Mouse (Mus musculus): Measurements from ENCODE around the gene Nf2.

Nf2 gene

GRCm38 (mm10) chr11:4740785-4741184, 108.6 kb downstream of the Nf2 start:
- DNase-seq = no peak

DNA sequence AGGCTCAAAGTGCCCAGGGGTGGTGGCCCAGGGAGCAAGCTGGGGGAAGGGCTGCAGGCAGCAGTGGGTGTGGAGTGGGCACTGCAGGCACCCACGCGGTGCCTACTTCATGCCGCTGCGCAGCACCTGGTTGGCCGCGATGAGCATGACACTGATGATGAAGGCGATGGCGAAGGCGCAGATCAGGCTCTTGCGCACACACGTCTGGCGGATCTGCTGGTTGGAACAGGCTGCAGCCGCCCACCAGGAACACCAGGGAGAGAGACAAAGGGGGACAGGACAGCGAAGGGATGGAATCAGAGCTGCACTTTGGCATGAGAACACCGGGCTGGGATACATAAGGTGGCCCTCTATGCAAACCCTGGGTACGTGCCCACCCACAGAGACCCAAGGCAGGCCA, 110.6 kb downstream of the Nf2 start:
- DNase-seq = peak; percentile 40

- DNase-seq = no peak
These were observed 111.7 kb downstream of the Nf2 start for GRCm38 (mm10) chr11:4737682-4738081.

- no peak for DNase-seq
These were observed 113.0 kb downstream of the Nf2 start for GRCm38 (mm10) chr11:4736355-4736754.

DNA sequence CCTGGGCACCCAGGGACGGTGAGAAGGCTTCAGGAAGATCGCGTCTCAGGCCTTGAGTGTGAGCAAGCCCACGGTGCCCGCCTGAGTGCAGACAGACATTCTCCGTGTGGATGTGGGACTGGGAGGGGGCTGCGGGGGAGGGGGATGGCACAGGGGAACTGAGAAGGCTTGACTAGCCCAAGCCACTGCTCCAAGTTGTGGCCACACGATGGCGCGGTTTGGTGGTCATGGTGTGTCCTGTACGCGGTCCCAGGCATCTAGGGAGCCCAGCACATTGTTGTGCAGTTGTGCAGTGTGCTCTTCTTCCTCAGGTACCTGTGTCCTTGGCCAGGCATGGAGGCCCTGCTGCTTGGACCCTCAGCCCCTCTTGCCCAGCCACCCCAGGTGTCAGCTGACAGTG, 115.2 kb downstream of the Nf2 start:
- no peak for DNase-seq

DNA sequence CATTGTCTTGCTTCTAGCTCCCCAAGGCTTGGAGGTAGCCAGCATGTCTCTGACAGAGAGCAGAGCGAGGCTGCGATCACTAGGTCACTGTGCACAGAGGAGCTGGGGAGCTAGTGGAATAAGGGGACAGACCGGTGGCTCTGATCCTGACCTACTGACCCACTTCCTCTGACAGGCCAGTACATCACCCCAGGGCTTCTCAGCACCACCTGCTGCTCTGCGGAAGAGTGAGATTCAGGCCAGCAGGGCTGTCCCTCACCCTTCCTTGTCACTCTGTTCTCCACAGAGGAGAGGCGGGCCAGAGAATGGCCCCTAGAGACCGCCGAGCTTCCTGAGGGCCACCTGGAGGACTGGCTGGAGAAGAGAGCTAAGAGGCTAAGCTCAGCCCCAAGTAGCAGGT, 117.6 kb downstream of the Nf2 start:
- no peak for DNase-seq

GRCm38 (mm10) chr11:4730913-4731312, 118.4 kb downstream of the Nf2 start:
- no peak for DNase-seq

GRCm38 (mm10) chr11:4730096-4730495, 119.2 kb downstream of the Nf2 start:
- DNase-seq = no peak

GRCm38 (mm10) chr11:4729603-4730002, 119.7 kb downstream of the Nf2 start:
- no peak for DNase-seq

GRCm38 (mm10) chr11:4721728-4722127, 127.6 kb downstream of the Nf2 start:
- no peak for DNase-seq

- DNase-seq = peak; percentile 27
These were observed 128.3 kb downstream of the Nf2 start for GRCm38 (mm10) chr11:4720900-4721580.

DNA sequence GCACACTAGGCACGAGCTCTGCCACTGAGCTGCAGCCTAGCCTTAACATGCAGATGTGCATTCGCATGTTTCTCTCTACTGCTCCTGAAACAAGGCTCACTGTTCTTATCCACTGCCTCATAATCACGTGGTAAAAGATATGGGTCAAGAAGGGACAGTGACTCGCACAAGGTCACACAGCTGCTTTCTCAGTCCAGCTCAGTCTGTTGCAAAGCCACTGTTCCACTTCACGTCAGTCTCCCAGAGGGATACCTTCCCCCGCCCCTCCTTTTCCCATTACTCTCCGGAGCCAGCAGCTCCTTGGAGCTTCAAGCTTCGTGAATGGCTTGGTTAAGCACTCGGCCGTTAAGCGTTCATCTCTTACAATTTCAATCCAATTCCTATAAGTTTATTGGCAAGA, 128.9 kb downstream of the Nf2 start:
- no peak for DNase-seq

GRCm38 (mm10) chr11:4719961-4720360, 129.4 kb downstream of the Nf2 start:
- no peak for DNase-seq

- peak; percentile 26 for DNase-seq
These were observed 130.8 kb downstream of the Nf2 start for GRCm38 (mm10) chr11:4718548-4718947.

DNA sequence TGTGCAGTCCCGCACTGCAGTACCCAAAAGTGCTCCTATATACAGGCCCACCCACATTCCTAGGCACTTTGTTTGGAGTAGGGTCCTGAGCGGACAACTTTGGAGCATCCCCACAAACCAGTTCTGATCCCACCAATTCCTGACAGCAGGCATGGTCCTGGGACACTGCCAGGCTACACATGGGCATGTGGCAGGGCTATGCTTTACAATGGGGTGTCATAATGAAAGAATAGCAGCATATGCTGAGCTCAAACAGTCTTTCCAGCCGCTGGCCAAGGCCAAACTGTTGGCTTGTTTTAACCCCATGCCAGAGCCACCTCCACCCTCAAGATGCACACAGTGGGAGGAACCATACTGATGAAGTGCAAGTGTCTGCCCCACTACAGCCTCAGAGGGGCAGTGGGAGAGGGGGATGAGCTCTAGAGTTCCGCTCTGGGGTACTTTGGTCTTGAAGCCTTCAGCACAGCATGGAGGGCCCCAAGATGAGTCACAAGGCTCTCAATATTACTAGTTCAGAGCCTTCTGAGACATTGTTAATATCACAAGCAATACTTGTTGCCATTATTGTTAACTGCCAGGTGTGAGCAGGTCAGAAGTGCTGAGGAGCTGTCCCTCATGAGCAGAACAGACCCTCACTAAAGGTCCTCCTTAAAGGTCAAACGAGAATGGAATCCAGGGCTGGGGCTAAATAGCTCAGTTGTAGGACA, 132.7 kb downstream of the Nf2 start:
- DNase-seq = no peak

Data from right cerebral cortex, adult 18-20 months (tissue).